Mouse (Mus musculus) thymus, adult 2 months (tissue): ENCODE results near the gene Gm20388. TPM values are rescaled to one million over a fixed set of nuclear protein-coding genes. Genes with fewer than 3 reads are reported as not detected.
"Not testable (repeated sequence)": the region's sequence is repeated elsewhere in the genome, so short reads cannot be mapped to it uniquely, and the experiment has no call there.

Experiments
- DNase-seq: peaks from one replicate; pipeline ENCODE4 v3.0.0; 2021
- H3K27ac ChIP-seq: fragments of 200-500 bp; 2 replicates; pipeline ENCODE4 v1.5.1; 2012; ENCODE audit warnings: low read length, control low read depth; ENCODE audit not compliant: control insufficient read depth, insufficient read depth
- H3K27me3 ChIP-seq: fragments of 200-500 bp; 2 replicates; pipeline ENCODE4 v1.6.1; 2012; ENCODE audit warnings: mild to moderate bottlenecking, low read length, moderate library complexity, mixed read lengths; ENCODE audit not compliant: control insufficient read depth, insufficient read depth
- H3K36me3 ChIP-seq: fragments of 200-500 bp; 2 replicates; pipeline ENCODE4 v1.6.1; 2012; ENCODE audit warnings: mild to moderate bottlenecking, low read length, moderate library complexity; ENCODE audit not compliant: control insufficient read depth, insufficient read depth
- H3K4me1 ChIP-seq: fragments of 200-500 bp; replicated peaks from 2 replicates; pipeline ENCODE4 v1.6.1; 2012; ENCODE audit warnings: low read length; ENCODE audit not compliant: control insufficient read depth, insufficient read depth
- H3K4me3 ChIP-seq: fragments of 200-500 bp; 2 replicates; pipeline ENCODE4 v1.5.1; 2012; ENCODE audit warnings: mild to moderate bottlenecking, low read length, control low read depth, moderate library complexity; ENCODE audit not compliant: control insufficient read depth, insufficient read depth
- CTCF ChIP-seq: fragments of 200-500 bp; IDR thresholded peaks from 2 replicates; pipeline ENCODE4 v1.5.1; 2012; ENCODE audit warnings: mild to moderate bottlenecking, control low read depth, low read length, moderate library complexity, borderline replicate concordance; ENCODE audit not compliant: control insufficient read depth, poor library complexity, insufficient read depth; ENCODE audit errors: extremely low read depth
- POLR2A ChIP-seq: fragments of 200-500 bp; IDR thresholded peaks from 2 replicates; pipeline ENCODE4 v1.6.1; 2012; ENCODE audit warnings: mild to moderate bottlenecking, low read length, control low read depth, moderate library complexity; ENCODE audit not compliant: control insufficient read depth, poor library complexity, insufficient read depth; ENCODE audit errors: extremely low read depth
- WGBS: fragments of 180-500 bp; shearing (Covaris S2); methylation state at CpG from one replicate; pipeline ENCODE4 v1.1.7; 2018; 5-methylcytosine and 5-hydroxymethylcytosine counted together
- polyA plus RNA-seq: library from polyadenylated mRNA; depleted of rRNA; stranded (reverse); fragments of >200 nt; gene quantifications from 2 replicates; pipeline ENCODE4 v1.2.3, GENCODE M21; 2012

The Gm20388 gene
- polyA plus RNA-seq, 1 experiment: 103 TPM

- 98% methylated on average over 29 of the region's 29 CpGs for WGBS
- Histone ChIP-seq H3K36me3 (no peaks in the 10 kb centered on the region), H3K4me3 (no peak overlapping the region), H3K4me1 (no peaks in the 10 kb centered on the region), H3K27me3 (no peaks in the 10 kb centered on the region), H3K27ac (no peak overlapping the region)
- no peak for TF ChIP-seq CTCF
- no peak for TF ChIP-seq POLR2A
- no peak for DNase-seq
Measured at GRCm38 (mm10) chr8:123428343-123428893, 3517.8 kb downstream of the Gm20388 start.

DNA sequence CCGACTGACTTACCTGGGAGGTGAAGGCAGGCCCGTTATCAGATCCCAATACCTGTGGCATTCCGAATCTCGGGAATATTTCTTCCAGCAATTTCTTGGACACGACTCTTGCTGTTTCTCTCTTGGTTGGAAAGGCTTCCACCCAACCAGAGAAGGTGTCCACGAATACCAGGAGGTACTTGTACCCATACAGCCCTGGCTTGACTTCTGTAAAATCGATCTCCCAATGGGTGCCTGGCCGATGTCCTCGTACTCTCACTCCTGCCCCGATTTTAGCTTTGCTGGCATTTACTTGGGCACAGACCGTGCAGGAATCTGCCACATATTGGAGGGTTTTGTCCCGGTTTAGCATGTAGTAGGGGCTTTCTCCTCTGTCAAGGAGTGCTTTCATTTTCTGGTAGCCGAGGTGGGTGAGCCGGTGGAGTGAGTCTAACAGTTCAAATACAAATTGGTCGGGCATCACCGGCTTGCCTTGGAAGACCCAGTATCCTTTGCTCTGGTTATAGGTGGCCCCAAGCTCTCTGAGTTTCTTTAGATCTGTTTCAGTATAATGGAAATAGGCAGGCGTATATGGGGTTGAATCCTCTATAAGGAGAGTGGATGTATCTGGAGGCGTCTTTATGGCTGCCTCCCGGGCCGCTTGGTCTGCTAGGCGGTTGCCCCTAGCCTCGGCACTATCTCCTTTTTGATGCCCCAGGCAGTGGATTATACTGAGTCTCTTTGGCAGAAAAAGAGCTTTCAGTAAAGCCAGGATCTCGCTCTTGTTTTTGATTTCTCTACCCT, 3518.5 kb downstream of the Gm20388 start:
- Histone ChIP-seq H3K4me1 (no peaks in the 10 kb centered on the region), H3K4me3 (no peak overlapping the region), H3K27me3 (no peaks in the 10 kb centered on the region), H3K27ac (no peak overlapping the region), H3K36me3 (no peaks in the 10 kb centered on the region)
- WGBS: 98% methylated on average over 23 of the region's 23 CpGs
- DNase-seq: no peak
- TF ChIP-seq POLR2A (no peak), CTCF (no peak)

- not testable (repeated sequence) for H3K27ac ChIP-seq, H3K4me1 ChIP-seq, DNase-seq, H3K27me3 ChIP-seq, H3K4me3 ChIP-seq, H3K36me3 ChIP-seq
- 98% methylated on average over 15 of the region's 15 CpGs for WGBS
Measured at GRCm38 (mm10) chr8:123429722-123430013, 3519.0 kb downstream of the Gm20388 start.

GRCm38 (mm10) chr8:123430936-123431335, 3520.3 kb downstream of the Gm20388 start:
- H3K4me3 ChIP-seq, H3K27me3 ChIP-seq, H3K36me3 ChIP-seq, H3K27ac ChIP-seq, H3K4me1 ChIP-seq, DNase-seq: not testable (repeated sequence)
- 94% methylated on average over 8 of the region's 8 CpGs for WGBS

- no peaks in the 10 kb centered on the region for H3K27me3 ChIP-seq
- TF ChIP-seq POLR2A (no peak), CTCF (no peak)
- H3K36me3 ChIP-seq: no peaks in the 10 kb centered on the region
- 97% methylated on average over 25 of the region's 25 CpGs for WGBS
- no peak overlapping the region for H3K4me3 ChIP-seq
- no peaks in the 10 kb centered on the region for H3K4me1 ChIP-seq
- DNase-seq: no peak
- no peak overlapping the region for H3K27ac ChIP-seq
Measured at GRCm38 (mm10) chr8:123431616-123432365, 3521.2 kb downstream of the Gm20388 start.

- TF ChIP-seq CTCF (no peak), POLR2A (no peak)
- WGBS: 98% methylated on average over 16 of the region's 16 CpGs
- H3K4me1 ChIP-seq: no peaks in the 10 kb centered on the region
- H3K36me3 ChIP-seq: no peaks in the 10 kb centered on the region
- H3K27ac ChIP-seq: no peak overlapping the region
- no peaks in the 10 kb centered on the region for H3K27me3 ChIP-seq
- no peak overlapping the region for H3K4me3 ChIP-seq
- DNase-seq: no peak
Measured at GRCm38 (mm10) chr8:123432381-123432780, 3521.7 kb downstream of the Gm20388 start.

DNA sequence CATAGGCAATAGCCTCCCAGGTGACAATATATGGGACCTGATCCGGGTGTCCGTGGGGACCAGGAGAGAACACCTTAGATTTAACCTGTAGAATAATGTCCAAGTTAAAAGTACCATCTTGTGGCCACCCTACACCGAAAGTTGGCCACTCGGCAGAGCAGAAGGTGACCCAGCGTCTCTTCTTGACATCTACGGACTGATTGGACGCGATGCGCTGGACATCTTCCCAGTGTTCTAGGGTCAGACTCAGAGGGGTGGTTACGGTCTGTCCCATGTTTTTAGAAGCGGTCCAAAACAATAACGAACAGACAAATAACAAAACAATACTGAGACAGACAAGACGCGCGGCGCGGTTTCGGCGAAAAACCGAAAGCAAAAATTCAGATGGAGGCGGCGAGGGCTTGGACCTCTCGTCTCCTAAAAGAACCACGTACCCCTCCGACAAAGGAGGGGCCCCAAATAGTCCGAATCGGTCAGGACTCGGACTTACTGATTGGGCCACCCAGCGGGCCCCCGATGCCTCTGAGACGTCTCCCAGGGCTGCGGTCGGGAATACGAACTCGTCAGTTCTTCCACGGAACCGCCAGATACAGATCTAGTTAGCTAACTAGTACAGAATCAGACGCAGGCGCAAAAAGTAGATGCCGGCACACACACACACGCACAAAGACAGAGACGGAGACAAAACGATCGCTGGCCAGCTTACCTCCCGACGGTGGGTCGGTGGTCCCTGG, 3522.8 kb downstream of the Gm20388 start:
- 97% methylated on average over 47 of the region's 47 CpGs for WGBS
- H3K27ac ChIP-seq, H3K36me3 ChIP-seq, H3K4me1 ChIP-seq, H3K4me3 ChIP-seq, DNase-seq, H3K27me3 ChIP-seq: not testable (repeated sequence)
